Mouse (Mus musculus) hindbrain, embryonic 16.5 days (tissue): Measurements from ENCODE around the gene Zfp865. TPM values are rescaled to one million over a fixed set of nuclear protein-coding genes. Genes with fewer than 3 reads are reported as not detected.

Experiments used
- ATAC-seq: fragments of 200-750 bp; cut with Nextera tagmentation; 2 replicates; pipeline ENCODE4 v1.8.0; 2017; ENCODE audit warnings: moderate TSS enrichment, moderate library complexity
- H3K27ac ChIP-seq: fragments of 300-500 bp; sonication (generic); 2 replicates; pipeline ENCODE4 v1.5.1; 2014; ENCODE audit warnings: low read depth, mild to moderate bottlenecking, control low read depth, low read length, moderate library complexity
- H3K27me3 ChIP-seq: fragments of 300-500 bp; sonication (generic); replicated peaks from 2 replicates; pipeline ENCODE4 v1.6.1; 2014; ENCODE audit warnings: low read length; ENCODE audit not compliant: control insufficient read depth, insufficient read depth
- H3K36me3 ChIP-seq: fragments of 300-500 bp; sonication (generic); 2 replicates; pipeline ENCODE4 v1.6.1; 2014; ENCODE audit warnings: mild to moderate bottlenecking, low read length, moderate library complexity, mixed read lengths; ENCODE audit not compliant: control insufficient read depth, insufficient read depth
- H3K4me1 ChIP-seq: fragments of 300-500 bp; sonication (generic); 2 replicates; pipeline ENCODE4 v1.6.1; 2014; ENCODE audit warnings: low read depth, low read length; ENCODE audit not compliant: control insufficient read depth, insufficient read depth
- H3K4me2 ChIP-seq: fragments of 300-500 bp; sonication (generic); 2 replicates; pipeline ENCODE4 v1.6.1; 2014; ENCODE audit warnings: mild to moderate bottlenecking, low read length, control low read depth, moderate library complexity
- H3K4me3 ChIP-seq: fragments of 300-500 bp; sonication (generic); 2 replicates; pipeline ENCODE4 v1.5.1; 2014; ENCODE audit warnings: mild to moderate bottlenecking, low read length, control low read depth, moderate library complexity
- H3K9ac ChIP-seq: fragments of 300-500 bp; sonication (generic); 2 replicates; pipeline ENCODE4 v1.6.1; 2014; ENCODE audit warnings: low read depth, mild to moderate bottlenecking, control low read depth, low read length, moderate library complexity
- H3K9me3 ChIP-seq: fragments of 300-500 bp; sonication (generic); 2 replicates; pipeline ENCODE4 v1.6.1; 2014; ENCODE audit warnings: mild to moderate bottlenecking, low read length, moderate library complexity; ENCODE audit not compliant: control insufficient read depth
- WGBS: fragments of 180-500 bp; shearing (Covaris S2); extraction: QIAGEN DNeasy Blood & Tissue Kit; methylation state at CpG from one replicate; pipeline ENCODE4 v1.1.7; 2014; 5-methylcytosine and 5-hydroxymethylcytosine counted together
- polyA plus RNA-seq: library from polyadenylated mRNA; unstranded; fragments of >200 nt; fragmentation: Nextera tagmentation; extraction: Ambion mirVana; gene quantifications from 2 replicates; pipeline ENCODE4 v1.2.1, GENCODE M21; 2015

The Zfp865 gene
- polyA plus RNA-seq, 1 experiment from 2014 or later: 5.8 TPM

DNA sequence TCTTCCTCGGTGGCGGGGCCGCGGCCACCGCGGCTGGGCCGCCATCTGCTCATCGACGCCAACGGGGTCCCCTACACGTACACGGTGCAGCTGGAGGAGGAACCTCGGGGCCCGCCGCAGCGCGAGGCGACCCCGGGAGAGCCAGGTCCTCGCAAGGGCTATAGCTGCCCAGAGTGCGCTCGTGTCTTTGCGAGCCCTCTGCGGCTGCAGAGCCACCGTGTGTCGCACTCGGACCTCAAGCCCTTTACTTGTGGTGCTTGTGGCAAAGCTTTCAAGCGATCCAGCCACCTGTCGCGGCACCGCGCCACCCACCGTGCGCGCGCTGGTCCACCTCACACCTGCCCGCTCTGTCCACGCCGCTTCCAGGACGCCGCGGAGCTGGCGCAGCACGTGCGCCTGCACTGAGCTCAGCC is 32.8 kb downstream of the Zfp865 start:
- no peaks in the 10 kb centered on the region for H3K9me3 ChIP-seq
- ATAC-seq: no peak
- H3K27ac ChIP-seq: no peak overlapping the region
- H3K36me3 ChIP-seq: no peaks in the 10 kb centered on the region
- H3K9ac ChIP-seq: peak overlapping the region; percentile 91
- peaks cover 44% of the 10 kb centered on the region for H3K4me1 ChIP-seq
- peak overlapping the region; percentile 79 for H3K4me2 ChIP-seq
- H3K27me3 ChIP-seq: peaks cover 6% of the 10 kb centered on the region
- 4% methylated on average over 43 of the region's 45 CpGs for WGBS
- peak overlapping the region; percentile 79 for H3K4me3 ChIP-seq

DNA sequence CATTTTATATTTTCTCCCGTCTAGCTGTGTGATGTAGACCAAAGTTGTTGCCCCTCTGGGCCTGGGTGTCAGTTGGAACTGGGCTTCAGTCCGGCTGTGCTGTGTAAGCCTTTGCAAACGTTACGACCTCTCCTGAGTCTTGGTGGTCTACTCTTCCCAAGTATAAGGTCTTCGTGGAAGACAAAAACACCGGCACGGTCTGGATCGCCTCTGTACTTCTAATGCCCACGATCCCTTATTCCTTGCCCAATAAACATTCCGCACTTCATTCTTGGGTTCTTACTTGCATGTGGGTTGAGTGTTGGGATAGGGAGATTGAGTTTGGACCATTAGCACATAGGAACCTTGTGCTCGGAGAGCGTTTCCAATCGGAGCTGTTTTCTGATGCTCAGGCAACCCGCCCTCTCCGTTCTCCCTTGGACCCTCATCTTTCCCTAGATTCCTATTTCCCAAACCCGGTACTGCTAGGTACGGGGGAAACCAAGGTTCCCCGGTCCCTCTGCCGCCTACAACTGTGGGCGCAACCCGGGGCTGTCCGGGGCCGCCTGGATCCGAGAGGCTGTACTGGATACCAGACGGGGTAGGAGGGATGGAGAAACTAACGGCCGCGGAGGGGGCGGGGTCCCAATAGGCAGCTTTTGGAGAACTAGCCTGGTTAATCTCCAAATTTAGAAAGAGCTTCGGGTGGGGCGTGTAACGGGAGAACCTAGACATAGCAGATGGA is 33.4 kb downstream of the Zfp865 start:
- H3K4me2 ChIP-seq: peak overlapping the region; percentile 79
- no peaks in the 10 kb centered on the region for H3K9me3 ChIP-seq
- H3K9ac ChIP-seq: peak overlapping the region; percentile 91
- peaks cover 6% of the 10 kb centered on the region for H3K27me3 ChIP-seq
- H3K36me3 ChIP-seq: no peaks in the 10 kb centered on the region
- peak overlapping the region; percentile 65 for H3K27ac ChIP-seq
- peaks cover 44% of the 10 kb centered on the region for H3K4me1 ChIP-seq
- WGBS: 9% methylated on average over 32 of the region's 32 CpGs
- H3K4me3 ChIP-seq: peak overlapping the region; percentile 79
- no peak for ATAC-seq

DNA sequence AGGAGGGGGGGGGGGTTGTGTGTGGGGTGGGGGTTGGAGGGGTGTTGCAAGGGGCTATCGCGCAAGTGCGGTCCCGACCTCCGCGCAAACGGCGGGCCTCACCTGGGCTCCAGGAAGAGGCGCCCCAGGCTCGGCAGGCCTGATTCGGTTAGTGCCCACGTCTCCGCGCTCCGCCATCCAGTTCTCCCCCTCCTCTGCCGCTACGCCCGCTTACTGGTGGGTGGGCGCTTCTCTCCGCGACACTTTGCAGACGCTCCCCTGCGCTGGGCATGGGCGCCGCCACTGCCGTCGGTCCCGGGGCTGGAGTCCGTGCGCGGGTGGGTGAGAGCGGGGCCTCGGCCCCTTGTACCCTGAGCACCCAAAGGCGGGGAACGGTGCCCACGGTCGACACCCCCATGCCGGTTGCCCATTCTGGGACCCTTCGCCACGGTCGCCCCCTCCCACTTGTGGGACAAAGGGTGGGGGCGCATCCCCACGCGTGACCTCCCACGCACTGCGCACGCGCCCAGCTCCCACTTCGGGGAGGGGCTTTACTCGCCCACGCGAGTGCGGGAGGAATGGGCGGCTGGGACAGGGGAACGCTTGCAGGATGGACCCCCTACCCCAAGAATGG is 36.6 kb downstream of the Zfp865 start:
- peak overlapping the region; percentile 46 for H3K4me3 ChIP-seq
- H3K4me2 ChIP-seq: peak overlapping the region; percentile 78
- peaks cover 6% of the 10 kb centered on the region for H3K27me3 ChIP-seq
- no peaks in the 10 kb centered on the region for H3K9me3 ChIP-seq
- H3K4me1 ChIP-seq: peaks cover 57% of the 10 kb centered on the region
- no peaks in the 10 kb centered on the region for H3K36me3 ChIP-seq
- ATAC-seq: peak; percentile 25
- H3K27ac ChIP-seq: peak overlapping the region; percentile 83
- peak overlapping the region; percentile 66 for H3K9ac ChIP-seq
- WGBS: 2% methylated on average over 49 of the region's 55 CpGs

DNA sequence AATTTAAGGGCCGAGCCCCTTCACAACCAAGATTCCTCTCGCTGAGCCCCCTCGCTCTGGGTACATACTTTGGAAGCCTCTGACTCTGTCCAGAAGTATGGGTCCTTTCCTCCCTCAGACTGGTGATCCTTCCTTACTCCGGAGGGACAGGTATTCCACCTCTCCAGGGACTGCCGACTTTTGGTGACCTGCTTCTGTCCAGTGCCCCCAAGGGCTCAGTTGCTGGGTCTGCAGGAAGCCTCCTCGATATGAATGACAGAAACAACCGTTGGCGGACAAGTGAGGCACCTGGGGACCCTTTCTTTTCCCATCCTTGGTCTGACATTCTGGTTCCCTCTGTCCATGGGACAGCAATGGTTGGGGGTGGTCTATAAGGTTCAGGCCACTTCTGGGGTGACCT is 37.2 kb downstream of the Zfp865 start:
- no peak overlapping the region; the same call in 1 of the 2 replicates for H3K27ac ChIP-seq
- H3K27me3 ChIP-seq: peaks cover 6% of the 10 kb centered on the region
- peak overlapping the region; percentile 78 for H3K4me2 ChIP-seq
- no peaks in the 10 kb centered on the region for H3K36me3 ChIP-seq
- 36% methylated on average over 8 of the region's 8 CpGs for WGBS
- ATAC-seq: no peak
- H3K9me3 ChIP-seq: no peaks in the 10 kb centered on the region
- H3K9ac ChIP-seq: peak overlapping the region; percentile 66
- peaks cover 52% of the 10 kb centered on the region for H3K4me1 ChIP-seq
- H3K4me3 ChIP-seq: peak overlapping the region; percentile 46

DNA sequence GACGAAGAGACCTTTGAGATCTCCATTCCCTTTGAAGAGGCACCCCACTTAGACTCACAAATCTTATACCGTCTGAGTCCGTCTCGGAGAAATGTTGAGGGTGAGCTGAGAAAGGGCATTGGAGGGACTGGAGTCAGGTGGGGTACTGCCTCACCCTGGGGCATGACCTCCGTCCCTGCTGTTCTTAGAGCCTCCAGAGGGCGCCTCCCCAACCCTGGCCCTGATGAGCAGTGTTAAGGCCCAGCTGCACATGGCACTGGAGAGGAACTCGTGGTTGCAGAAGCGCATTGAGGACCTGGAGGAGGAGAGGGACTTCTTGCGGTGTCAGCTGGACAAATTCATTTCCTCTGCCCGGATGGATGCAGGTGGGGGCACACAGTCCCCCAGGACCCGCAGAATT is 37.6 kb downstream of the Zfp865 start:
- no peak overlapping the region for H3K27ac ChIP-seq
- H3K4me3 ChIP-seq: peak overlapping the region; percentile 46
- peak overlapping the region; percentile 78 for H3K4me2 ChIP-seq
- no peaks in the 10 kb centered on the region for H3K9me3 ChIP-seq
- 25% methylated on average over 11 of the region's 11 CpGs for WGBS
- peaks cover 6% of the 10 kb centered on the region for H3K27me3 ChIP-seq
- H3K36me3 ChIP-seq: no peaks in the 10 kb centered on the region
- H3K9ac ChIP-seq: peak overlapping the region; percentile 66
- no peak for ATAC-seq
- H3K4me1 ChIP-seq: peaks cover 49% of the 10 kb centered on the region

DNA sequence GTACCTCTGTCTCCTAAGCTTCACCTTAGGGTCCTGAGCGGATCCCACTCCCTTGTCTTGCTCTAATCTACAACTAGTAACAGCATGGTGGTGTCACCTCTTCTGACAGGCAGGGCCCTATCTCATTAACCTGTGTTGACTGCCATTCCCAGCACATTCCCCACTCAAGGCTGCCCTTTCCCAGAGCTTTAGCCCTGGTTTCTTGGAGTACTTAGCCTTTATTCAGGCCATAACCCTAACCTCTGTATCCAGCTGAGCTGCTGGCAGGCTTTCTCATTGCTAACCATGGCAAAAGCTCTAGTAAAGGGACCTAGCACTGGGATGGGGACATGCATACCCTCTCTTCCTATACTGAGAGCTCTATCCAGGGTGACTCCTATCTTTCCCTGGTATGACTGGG is 38.5 kb downstream of the Zfp865 start:
- no peak overlapping the region for H3K4me2 ChIP-seq
- no peak overlapping the region for H3K4me3 ChIP-seq
- 92% methylated on average over 1 of the region's 1 CpGs for WGBS
- no peaks in the 10 kb centered on the region for H3K36me3 ChIP-seq
- ATAC-seq: no peak
- H3K4me1 ChIP-seq: peaks cover 47% of the 10 kb centered on the region
- H3K27me3 ChIP-seq: peaks cover 6% of the 10 kb centered on the region
- H3K9ac ChIP-seq: no peak overlapping the region
- H3K9me3 ChIP-seq: no peaks in the 10 kb centered on the region
- no peak overlapping the region for H3K27ac ChIP-seq

DNA sequence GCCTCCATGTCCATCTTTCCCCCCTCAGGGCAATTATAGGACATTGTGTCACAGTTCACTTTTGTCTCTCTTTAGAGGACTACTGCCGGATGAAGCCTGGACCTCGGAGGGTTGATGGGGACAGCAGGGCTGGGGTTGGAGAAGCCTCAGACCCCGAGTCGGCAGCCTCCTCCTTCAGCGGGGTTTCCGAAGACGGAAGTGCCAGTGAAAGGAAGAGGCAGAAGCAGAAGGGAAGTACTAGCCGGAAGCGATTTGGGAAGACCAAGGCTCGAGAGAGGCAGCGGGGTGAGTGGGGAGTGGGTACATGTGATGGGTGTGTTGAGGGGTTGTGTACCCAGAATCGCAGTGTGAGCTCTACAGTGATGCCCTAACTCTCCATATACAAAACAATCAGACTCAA is 39.2 kb downstream of the Zfp865 start:
- peak overlapping the region; percentile 83; the same call in 1 of the 2 replicates for H3K9ac ChIP-seq
- peaks cover 5% of the 10 kb centered on the region for H3K27me3 ChIP-seq
- no peak for ATAC-seq
- H3K4me1 ChIP-seq: peaks cover 51% of the 10 kb centered on the region
- H3K36me3 ChIP-seq: no peaks in the 10 kb centered on the region
- H3K9me3 ChIP-seq: no peaks in the 10 kb centered on the region
- H3K4me3 ChIP-seq: no peak overlapping the region
- H3K27ac ChIP-seq: peak overlapping the region; percentile 99
- H3K4me2 ChIP-seq: no peak overlapping the region
- WGBS: 93% methylated on average over 12 of the region's 12 CpGs

DNA sequence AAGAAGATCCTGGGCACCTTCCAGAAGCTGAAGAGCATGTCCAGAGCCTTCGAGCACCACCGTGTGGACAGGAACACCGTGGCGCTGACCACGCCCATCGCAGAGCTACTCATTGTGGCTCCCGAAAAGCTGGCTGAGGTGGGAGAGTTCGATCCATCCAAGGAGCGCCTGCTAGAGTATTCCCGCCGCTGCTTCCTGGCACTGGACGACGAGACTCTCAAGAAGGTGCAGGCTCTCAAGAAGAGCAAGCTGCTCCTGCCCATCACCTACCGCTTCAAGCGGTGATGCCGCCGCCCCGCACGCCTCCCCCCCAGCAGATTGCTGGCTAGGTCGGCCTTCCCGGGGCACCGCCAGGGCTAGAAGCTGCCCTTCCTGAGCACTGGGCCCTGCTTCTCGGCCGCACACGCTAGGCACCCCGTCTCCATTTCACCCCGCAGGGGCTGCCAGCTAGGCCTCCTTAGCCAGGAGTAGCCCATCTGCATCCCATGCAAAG is 40.1 kb downstream of the Zfp865 start:
- peak; percentile 2; the same call in 1 of the 2 replicates for ATAC-seq
- Histone ChIP-seq H3K4me2 (peak overlapping the region; percentile 96), H3K36me3 (no peaks in the 10 kb centered on the region), H3K9ac (peak overlapping the region; percentile 83), H3K9me3 (no peaks in the 10 kb centered on the region), H3K27me3 (no peaks in the 10 kb centered on the region; the same call in 1 of the 2 replicates), H3K27ac (peak overlapping the region; percentile 99), H3K4me3 (peak overlapping the region; percentile 74), H3K4me1 (peaks cover 46% of the 10 kb centered on the region)
- WGBS: 1% methylated on average over 27 of the region's 27 CpGs
